Mouse (Mus musculus): ENCODE data around the gene Dnah14. TPM values are rescaled to one million over a fixed set of nuclear protein-coding genes. Genes with fewer than 3 reads are reported as not detected.

The Dnah14 gene
- total RNA-seq, 4 experiments from 2014 or later: 1.3 to 1.7 (median 1.3) TPM

GRCm38 (mm10) chr1:181852466-181852865, 276.1 kb downstream of the Dnah14 start:
- DNase-seq (ENCODE audit: low spot score in 2 of 2): no peak

GRCm38 (mm10) chr1:181853081-181853736, 276.9 kb downstream of the Dnah14 start:
- no peak for DNase-seq (ENCODE audit: low spot score in 2 of 2)

- DNase-seq (ENCODE audit: low spot score in 2 of 2): no peak
Measured at GRCm38 (mm10) chr1:181854829-181855228, 278.5 kb downstream of the Dnah14 start.

GRCm38 (mm10) chr1:181856329-181856728, 280.0 kb downstream of the Dnah14 start:
- no peak for DNase-seq (ENCODE audit: low spot score in 2 of 2)

- no peak for DNase-seq (ENCODE audit: low spot score in 2 of 2)
Measured at GRCm38 (mm10) chr1:181860659-181861058, 284.3 kb downstream of the Dnah14 start.

- DNase-seq (ENCODE audit: low spot score in 2 of 2): no peak
Measured at GRCm38 (mm10) chr1:181861181-181861902, 285.0 kb downstream of the Dnah14 start.

- no peak for DNase-seq (ENCODE audit: low spot score in 2 of 2)
Measured at GRCm38 (mm10) chr1:181862676-181863374, 286.5 kb downstream of the Dnah14 start.

GRCm38 (mm10) chr1:181863431-181863830, 287.1 kb downstream of the Dnah14 start:
- no peak for DNase-seq (ENCODE audit: low spot score in 2 of 2)

Other genes starting within 250 kb of the Dnah14 start
- 10 to 100 TPM; 63.1 to 64.6 (median 64.1) TPM for gene Cnih3, start 223.9 kb upstream of the Dnah14 start, total RNA-seq (2022)
- under 1 TPM in 3 of 4 experiments, not detected in 1; 0.40 to 0.88 (median 0.53) TPM for gene Ccdc121, start 65.1 kb upstream of the Dnah14 start, total RNA-seq (2022)

Measured in left cerebral cortex, adult 8-10 months (tissue).